Mouse (Mus musculus) CH12.LX (cell line): ENCODE measurements around the gene Egfl8.

ENCODE experiments used
- CHD1 ChIP-seq: IDR thresholded peaks from 2 replicates; pipeline ENCODE4 v1.6.1; 2012; ENCODE audit warnings: low read depth, low read length, improper control_type of control experiment, inconsistent platforms
- CTCF ChIP-seq, 2 experiments: IDR thresholded peaks in 1 of 2; conservative IDR thresholded peaks in 1 of 2; 2 replicates each; pipeline ENCODE4 v1.5.1; 2011 to 2012; ENCODE audit warnings: low read depth in 2 of 2, low read length in 2 of 2, improper control_type of control experiment in 1 of 2, inconsistent platforms in 1 of 2, mild to moderate bottlenecking in 1 of 2, moderate library complexity in 1 of 2
- JUND ChIP-seq: conservative IDR thresholded peaks from 2 replicates; pipeline ENCODE4 v1.6.1; 2011; ENCODE audit warnings: low read depth, low read length, improper control_type of control experiment
- MAX ChIP-seq: IDR thresholded peaks from 2 replicates; pipeline ENCODE4 v1.6.1; 2011; ENCODE audit warnings: low read length, improper control_type of control experiment
- NELFE ChIP-seq: IDR thresholded peaks from 2 replicates; pipeline ENCODE4 v1.6.1; 2011; ENCODE audit warnings: low read depth, low read length, improper control_type of control experiment
- PAX5 ChIP-seq: IDR thresholded peaks from 2 replicates; pipeline ENCODE4 v1.6.1; 2012; ENCODE audit warnings: low read length, inconsistent platforms, mixed read lengths
- POLR2A ChIP-seq: IDR thresholded peaks from 2 replicates; pipeline ENCODE4 v1.6.1; 2011; ENCODE audit warnings: low read depth, mild to moderate bottlenecking, improper control_type of control experiment, low read length
- SMC3 ChIP-seq: IDR thresholded peaks from 2 replicates; pipeline ENCODE4 v1.6.1; 2011; ENCODE audit warnings: low read depth, low read length, improper control_type of control experiment
- USF1 ChIP-seq: IDR thresholded peaks from 2 replicates; pipeline ENCODE4 v1.6.1; 2014; ENCODE audit warnings: low read depth, mild to moderate bottlenecking, inconsistent platforms, low read length, improper control_type of control experiment
- ZC3H11A ChIP-seq: IDR thresholded peaks from 2 replicates; pipeline ENCODE4 v1.6.1; 2012; ENCODE audit warnings: low read depth, mild to moderate bottlenecking, inconsistent platforms, low read length, improper control_type of control experiment
- ZKSCAN1 ChIP-seq: IDR thresholded peaks from 2 replicates; pipeline ENCODE4 v1.6.1; 2012; ENCODE audit warnings: low read depth, inconsistent platforms, low read length, improper control_type of control experiment, borderline replicate concordance

DNA sequence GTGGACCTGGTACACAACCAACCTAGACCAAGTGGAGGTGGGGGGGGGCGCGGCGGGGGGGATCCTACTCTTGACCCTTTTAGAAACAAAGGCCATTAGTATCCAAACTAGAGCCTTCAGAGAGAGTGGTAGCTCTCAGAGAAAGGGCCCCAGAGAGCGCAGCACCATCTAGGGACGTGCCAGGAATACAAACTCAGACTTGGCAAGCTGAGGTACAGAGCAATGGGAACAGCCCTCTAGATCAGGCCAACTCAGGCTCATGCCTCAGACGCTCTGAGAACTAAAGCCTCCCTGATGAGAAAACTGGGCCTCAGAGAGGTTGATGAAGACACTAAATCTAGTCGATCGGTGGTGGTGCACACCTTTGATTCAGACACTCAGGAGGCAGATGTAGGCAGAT, 30.6 kb downstream of the Egfl8 start:
- no peak for TF ChIP-seq POLR2A
- no peak for TF ChIP-seq ZKSCAN1
- TF ChIP-seq NELFE = no peak
- no peak for TF ChIP-seq SMC3
- no peak for TF ChIP-seq ZC3H11A
- no peak for TF ChIP-seq CTCF (conservative IDR thresholded peaks at IDR 0.05 in 1 of 2, IDR thresholded peaks at IDR 0.05 in 1 of 2; ENCODE audit: low read depth in 2 of 2, low read length in 2 of 2)
- TF ChIP-seq JUND = no peak
- TF ChIP-seq MAX = no peak
- TF ChIP-seq PAX5 = no peak
- no peak for TF ChIP-seq CHD1
- TF ChIP-seq USF1 = no peak
